Mouse (Mus musculus) liver, embryonic 16.5 days (tissue): ENCODE data around the gene Vldlr. TPM values are rescaled to one million over a fixed set of nuclear protein-coding genes. Genes with fewer than 3 reads are reported as not detected.

ENCODE experiments used
- ATAC-seq: fragments of 200-750 bp; cut with Nextera tagmentation; 2 replicates; pipeline ENCODE4 v1.8.0; 2017; ENCODE audit warnings: low read depth, mild to moderate bottlenecking, moderate number of reproducible peaks, moderate library complexity
- H3K27ac ChIP-seq: fragments of 300-500 bp; sonication (generic); 2 replicates; pipeline ENCODE4 v1.5.1; 2014; ENCODE audit warnings: mild to moderate bottlenecking, low read length
- H3K27me3 ChIP-seq: fragments of 300-500 bp; sonication (generic); 2 replicates; pipeline ENCODE4 v1.6.1; 2014; ENCODE audit warnings: low read depth, low read length, mixed read lengths; ENCODE audit not compliant: control insufficient read depth, insufficient read depth
- H3K36me3 ChIP-seq: fragments of 300-500 bp; sonication (generic); 2 replicates; pipeline ENCODE4 v1.6.1; 2014; ENCODE audit warnings: mild to moderate bottlenecking; ENCODE audit not compliant: control insufficient read depth, insufficient read depth
- H3K4me1 ChIP-seq: fragments of 300-500 bp; sonication (generic); 2 replicates; pipeline ENCODE4 v1.6.1; 2014; ENCODE audit warnings: low read depth, low read length, mixed read lengths; ENCODE audit not compliant: control insufficient read depth
- H3K4me2 ChIP-seq: fragments of 300-500 bp; sonication (generic); 2 replicates; pipeline ENCODE4 v1.6.1; 2014; ENCODE audit warnings: low read depth, low read length, mixed read lengths
- H3K4me3 ChIP-seq: fragments of 300-500 bp; sonication (generic); 2 replicates; pipeline ENCODE4 v1.5.1; 2014; ENCODE audit warnings: low read depth, mild to moderate bottlenecking, low read length
- H3K9ac ChIP-seq: fragments of 300-500 bp; sonication (generic); 2 replicates; pipeline ENCODE4 v1.6.1; 2014; ENCODE audit warnings: low read depth, low read length
- H3K9me3 ChIP-seq: fragments of 300-500 bp; sonication (generic); replicated peaks from 2 replicates; pipeline ENCODE4 v1.6.1; 2016; ENCODE audit warnings: low read length; ENCODE audit not compliant: control insufficient read depth
- WGBS: fragments of 180-500 bp; shearing (Covaris S2); extraction: QIAGEN DNeasy Blood & Tissue Kit; methylation state at CpG from one replicate; pipeline ENCODE4 v1.1.7; 2014; ENCODE audit not compliant: insufficient replicate concordance; 5-methylcytosine and 5-hydroxymethylcytosine counted together
- polyA plus RNA-seq: library from polyadenylated mRNA; unstranded; fragments of >200 nt; fragmentation: Nextera tagmentation; extraction: Ambion mirVana; gene quantifications from 2 replicates; pipeline ENCODE4 v1.2.1, GENCODE M21; 2015

Gene Vldlr
- polyA plus RNA-seq, result 2.1 TPM in 2 replicates

DNA sequence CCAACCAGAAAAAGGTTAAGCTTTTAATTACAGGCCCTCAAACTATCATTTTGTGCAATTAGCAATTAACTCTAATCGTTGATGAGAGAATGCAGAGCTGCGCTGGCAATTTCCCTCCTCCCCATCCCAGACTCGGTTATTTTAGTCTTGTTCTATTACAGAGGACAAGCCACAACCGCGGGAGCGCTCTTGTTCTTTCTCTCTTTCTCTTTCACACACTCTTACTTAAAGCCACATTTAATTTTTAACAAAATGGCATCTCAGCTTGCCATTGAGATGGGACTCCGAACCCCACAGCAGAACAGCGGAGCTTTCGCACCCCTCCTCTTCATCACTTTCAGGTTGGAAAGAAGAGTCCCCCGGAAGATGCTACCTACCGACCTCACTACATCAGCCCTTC lies at the start of gene Vldlr:
Vldlr (plus strand) TSS at position 167 of the 400 bp plus-strand sequence.
- peak within 1 kb of the TSS; percentile 57 for H3K4me3 ChIP-seq
- peaks cover 34% of the 10 kb centered on the region for H3K27me3 ChIP-seq
- no peaks in the 10 kb centered on the region for H3K36me3 ChIP-seq
- ATAC-seq, result no peak
- H3K9me3 ChIP-seq, result no peaks in the 10 kb centered on the region
- 7% methylated on average over 11 of the region's 11 CpGs for WGBS
- H3K27ac ChIP-seq, result no peak within 1 kb of the TSS
- H3K9ac ChIP-seq, result no peak within 1 kb of the TSS; the same call in 1 of the 2 replicates
- H3K4me1 ChIP-seq, result no peaks in the 10 kb centered on the region; the same call in 1 of the 2 replicates
- peak within 1 kb of the TSS; percentile 66 for H3K4me2 ChIP-seq

DNA sequence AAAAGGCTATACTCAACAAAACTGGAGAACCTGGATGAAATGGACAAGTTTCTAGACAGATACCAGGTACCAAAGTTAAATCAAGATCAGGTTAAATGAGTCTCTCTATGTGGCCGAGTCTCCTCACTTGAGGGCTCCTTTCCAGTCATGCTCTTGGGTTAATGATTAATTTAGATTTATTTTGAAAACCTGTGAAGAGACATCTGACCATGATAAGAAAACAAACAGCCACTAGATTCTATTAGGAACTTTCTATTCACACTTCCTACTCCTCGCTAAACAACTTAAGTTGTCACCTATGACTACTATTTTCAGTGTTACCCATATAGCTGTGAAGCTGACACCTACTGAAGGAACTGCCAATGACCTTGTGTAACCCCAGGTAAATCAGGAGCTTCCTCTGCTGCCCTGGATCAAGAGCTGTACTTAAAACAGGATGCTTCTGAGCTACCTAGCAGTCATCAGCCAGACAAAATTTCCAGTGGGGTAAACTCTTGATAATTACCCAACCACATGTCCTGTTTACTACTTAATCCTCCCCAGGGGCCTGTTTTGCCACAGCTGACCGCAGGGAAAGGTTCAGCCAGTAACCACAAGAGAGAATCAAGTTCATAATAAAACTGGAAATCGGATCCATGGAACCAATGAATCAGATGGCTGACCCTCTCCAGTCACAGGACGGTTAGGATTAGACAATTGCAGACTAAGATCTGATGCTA lies 48.5 kb upstream of the Vldlr start:
- Histone ChIP-seq H3K4me2 (no peak overlapping the region), H3K27ac (no peak overlapping the region), H3K4me3 (no peak overlapping the region), H3K9ac (no peak overlapping the region), H3K36me3 (no peaks in the 10 kb centered on the region), H3K4me1 (no peaks in the 10 kb centered on the region), H3K27me3 (no peaks in the 10 kb centered on the region), H3K9me3 (no peaks in the 10 kb centered on the region)
- WGBS, result 57% methylated on average over 5 of the region's 5 CpGs
- ATAC-seq, result no peak

DNA sequence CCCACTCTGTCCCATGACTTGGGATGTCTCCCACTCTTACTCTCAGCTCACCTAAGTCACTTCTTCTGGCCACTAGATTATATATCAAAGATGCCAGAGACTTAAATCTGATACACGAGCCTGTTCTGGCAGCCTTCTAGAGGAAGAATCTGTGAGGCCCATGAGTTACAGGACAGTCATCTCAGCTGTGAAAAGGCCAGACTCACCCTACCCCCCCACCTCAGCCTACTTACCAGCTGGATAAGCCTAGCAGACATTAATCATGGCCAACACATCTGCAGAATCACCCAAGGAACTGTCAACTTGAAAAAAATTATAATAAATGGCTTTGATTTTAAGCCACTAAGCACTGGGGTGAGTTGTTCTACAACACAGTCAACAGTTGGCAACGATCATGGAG lies 42.4 kb upstream of the Vldlr start:
- ATAC-seq, result no peak
- 55% methylated on average over 2 of the region's 2 CpGs for WGBS
- H3K27me3 ChIP-seq, result no peaks in the 10 kb centered on the region
- no peak overlapping the region for H3K9ac ChIP-seq
- no peaks in the 10 kb centered on the region for H3K4me1 ChIP-seq
- no peak overlapping the region for H3K4me3 ChIP-seq
- H3K9me3 ChIP-seq, result no peaks in the 10 kb centered on the region
- H3K4me2 ChIP-seq, result no peak overlapping the region
- H3K36me3 ChIP-seq, result no peaks in the 10 kb centered on the region
- H3K27ac ChIP-seq, result no peak overlapping the region

DNA sequence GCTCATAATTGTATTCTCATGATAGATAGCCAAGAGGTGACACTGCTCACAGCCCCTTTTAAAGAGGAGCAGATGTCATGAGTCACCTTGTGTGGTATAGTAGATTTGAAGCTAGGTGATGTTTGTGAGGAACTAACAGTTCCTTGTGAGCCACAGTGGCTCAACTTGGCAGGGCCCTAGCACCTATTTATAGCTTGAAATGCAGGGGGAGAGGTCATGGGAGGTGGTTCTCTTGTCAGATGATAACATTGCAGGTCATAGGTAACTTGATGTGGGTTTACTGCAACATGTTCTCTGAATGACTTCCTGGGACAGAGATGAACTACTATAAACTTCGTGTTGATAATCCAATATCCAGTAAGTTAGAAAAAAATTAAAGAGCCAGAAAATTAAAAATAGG lies 40.7 kb upstream of the Vldlr start:
- WGBS, result 56% methylated on average over 1 of the region's 1 CpGs
- Histone ChIP-seq H3K27me3 (no peaks in the 10 kb centered on the region), H3K4me3 (no peak overlapping the region), H3K27ac (no peak overlapping the region), H3K9me3 (no peaks in the 10 kb centered on the region), H3K4me1 (no peaks in the 10 kb centered on the region), H3K36me3 (no peaks in the 10 kb centered on the region), H3K9ac (no peak overlapping the region), H3K4me2 (no peak overlapping the region)
- ATAC-seq, result no peak

DNA sequence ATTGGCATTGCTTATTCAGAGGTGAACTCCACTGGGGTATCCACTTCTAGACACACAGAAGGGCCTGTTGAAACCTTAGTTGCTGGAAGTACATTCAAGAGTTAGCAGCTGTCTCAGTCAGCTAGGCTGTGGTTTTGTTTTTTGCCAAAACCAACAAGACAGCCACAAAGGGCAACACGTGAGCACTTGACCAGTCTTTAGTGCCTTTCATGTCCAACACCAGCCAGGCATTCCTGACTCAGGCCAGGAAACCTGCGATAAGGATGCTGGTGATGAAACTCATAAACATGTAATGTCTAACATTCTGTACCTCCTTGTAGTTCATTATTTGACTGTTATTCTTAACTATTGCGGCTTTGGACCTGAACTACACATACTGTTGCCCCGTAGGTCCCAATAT lies 39.7 kb upstream of the Vldlr start:
- no peaks in the 10 kb centered on the region for H3K4me1 ChIP-seq
- no peak for ATAC-seq
- no peaks in the 10 kb centered on the region for H3K36me3 ChIP-seq
- H3K27ac ChIP-seq, result no peak overlapping the region
- no peak overlapping the region for H3K4me2 ChIP-seq
- H3K27me3 ChIP-seq, result no peaks in the 10 kb centered on the region
- whole genome bisulfite sequencing, result 65% methylated on average over 4 of the region's 4 CpGs
- no peak overlapping the region for H3K9ac ChIP-seq
- no peaks in the 10 kb centered on the region for H3K9me3 ChIP-seq
- no peak overlapping the region for H3K4me3 ChIP-seq

DNA sequence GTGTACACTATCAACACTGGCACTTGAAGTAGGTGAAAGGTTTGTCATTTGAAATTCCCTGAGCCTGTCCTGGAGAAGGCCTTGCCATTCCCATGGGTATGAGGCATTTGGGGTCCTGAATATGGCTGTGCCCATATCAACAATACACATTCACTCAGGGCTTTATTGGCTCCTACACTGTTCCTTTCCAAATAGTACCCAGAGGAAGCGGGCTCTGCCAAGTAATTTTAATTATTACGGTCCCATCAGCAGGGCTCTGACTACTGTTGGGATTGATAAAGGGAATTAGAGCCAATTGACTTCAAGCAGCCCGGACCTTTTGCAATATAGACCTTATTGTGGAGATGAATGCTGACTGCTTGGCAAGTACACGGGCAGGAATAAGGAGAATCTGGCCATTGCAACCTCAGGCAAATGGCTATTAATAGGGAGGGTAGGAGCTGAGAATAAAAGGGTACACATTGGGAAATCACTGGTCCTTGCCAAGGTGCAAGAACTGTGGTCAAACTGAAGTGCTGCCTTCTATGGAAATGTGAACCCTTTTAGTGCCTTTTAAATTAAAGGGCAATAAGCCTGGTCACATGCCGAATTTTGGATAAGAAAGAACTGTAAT lies 38.0 kb upstream of the Vldlr start:
- no peak overlapping the region for H3K9ac ChIP-seq
- H3K27ac ChIP-seq, result no peak overlapping the region
- no peak overlapping the region for H3K4me2 ChIP-seq
- no peak overlapping the region for H3K4me3 ChIP-seq
- no peak for ATAC-seq
- H3K4me1 ChIP-seq, result no peaks in the 10 kb centered on the region
- H3K36me3 ChIP-seq, result no peaks in the 10 kb centered on the region
- H3K9me3 ChIP-seq, result no peaks in the 10 kb centered on the region
- H3K27me3 ChIP-seq, result no peaks in the 10 kb centered on the region
- 68% methylated on average over 5 of the region's 5 CpGs for WGBS

DNA sequence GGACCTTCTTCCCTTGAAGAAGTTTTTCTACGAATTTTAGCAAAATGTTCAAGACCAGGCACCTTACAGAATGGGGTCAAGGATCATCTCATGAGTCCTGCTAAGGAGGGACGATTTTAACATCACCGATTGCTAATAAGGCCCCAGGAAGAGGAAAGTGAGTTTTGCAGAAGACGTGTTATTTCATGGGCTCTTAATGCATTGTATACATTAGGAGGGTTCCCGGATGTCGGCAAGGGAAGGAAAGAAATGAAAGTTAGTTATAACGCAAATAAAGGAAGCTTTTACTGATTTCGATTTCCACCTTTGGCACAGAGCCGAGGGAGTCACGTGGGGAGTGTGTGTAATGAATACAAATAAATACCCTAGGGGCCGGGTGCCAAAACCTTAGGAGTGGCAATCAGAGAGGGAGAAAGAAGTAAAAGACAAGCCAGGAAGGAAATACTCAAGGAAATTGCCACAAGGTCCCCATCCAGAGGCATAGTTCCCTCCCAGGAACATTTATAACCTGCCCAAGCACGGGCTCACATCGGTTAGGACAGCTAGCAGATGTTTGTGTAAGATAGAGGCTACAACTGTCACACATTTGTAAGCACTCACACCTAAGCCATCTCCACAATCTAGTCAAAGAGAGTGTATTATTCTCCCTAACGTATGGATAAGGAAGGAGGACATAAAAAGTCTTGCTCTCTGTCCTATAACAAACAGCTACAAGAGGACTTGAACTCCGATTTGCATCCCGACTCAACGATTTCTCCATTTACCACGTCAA lies 35.7 kb upstream of the Vldlr start:
- 48% methylated on average over 18 of the region's 18 CpGs for WGBS
- Histone ChIP-seq H3K9me3 (no peaks in the 10 kb centered on the region), H3K27ac (no peak overlapping the region), H3K36me3 (no peaks in the 10 kb centered on the region), H3K4me3 (no peak overlapping the region), H3K4me2 (no peak overlapping the region), H3K9ac (no peak overlapping the region), H3K4me1 (no peaks in the 10 kb centered on the region), H3K27me3 (no peaks in the 10 kb centered on the region)
- no peak for ATAC-seq

DNA sequence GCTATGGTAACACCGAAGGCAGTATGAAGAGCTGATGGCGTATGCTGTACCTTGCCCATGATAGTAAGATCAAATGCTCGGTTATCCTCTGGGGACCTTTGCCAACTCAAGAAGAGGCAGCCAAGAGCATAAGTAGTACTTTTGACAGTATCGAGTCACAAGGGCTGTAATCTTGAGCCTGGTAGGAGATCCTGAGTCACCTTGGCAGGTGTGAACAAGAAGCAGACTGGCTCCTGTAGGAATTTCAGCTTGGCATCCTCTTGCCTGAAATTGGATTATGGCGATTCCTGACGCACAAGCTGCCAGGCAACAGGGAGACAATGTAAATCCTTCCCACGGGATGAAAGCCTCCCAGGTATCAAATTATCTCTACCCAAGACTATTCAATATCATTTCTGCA lies 32.8 kb upstream of the Vldlr start:
- Histone ChIP-seq H3K4me1 (no peaks in the 10 kb centered on the region), H3K4me2 (no peak overlapping the region), H3K9ac (no peak overlapping the region), H3K27ac (no peak overlapping the region), H3K27me3 (no peaks in the 10 kb centered on the region), H3K36me3 (no peaks in the 10 kb centered on the region), H3K4me3 (no peak overlapping the region), H3K9me3 (no peaks in the 10 kb centered on the region)
- 69% methylated on average over 7 of the region's 7 CpGs for WGBS
- ATAC-seq, result no peak

DNA sequence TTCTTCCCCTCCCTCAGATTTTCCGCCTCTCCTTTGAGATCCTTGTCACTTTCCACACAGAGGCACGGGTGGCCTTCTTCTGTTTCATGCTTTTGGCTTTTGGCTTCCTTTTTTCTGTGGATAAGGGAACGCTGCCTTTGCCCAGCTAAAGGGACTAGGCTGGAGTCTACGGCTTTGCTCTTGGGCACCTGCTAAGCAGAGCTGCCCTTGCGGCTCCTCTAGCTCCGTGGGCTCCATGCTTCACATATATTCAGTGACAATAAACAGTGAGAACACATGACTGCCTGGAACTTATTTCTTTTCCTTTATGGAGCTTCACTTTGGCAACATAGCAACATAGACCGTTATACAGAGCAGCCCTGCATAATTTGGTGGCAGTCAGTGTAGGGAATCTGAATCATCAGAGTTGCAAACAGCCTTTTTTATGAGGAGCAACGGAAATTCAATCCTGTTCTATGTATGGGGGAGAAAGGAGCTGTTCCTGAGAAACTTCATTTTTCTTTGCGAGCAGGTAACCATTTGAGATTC lies 12.5 kb upstream of the Vldlr start:
- H3K27me3 ChIP-seq, result no peaks in the 10 kb centered on the region
- 58% methylated on average over 9 of the region's 9 CpGs for WGBS
- H3K4me1 ChIP-seq, result no peaks in the 10 kb centered on the region
- H3K4me2 ChIP-seq, result no peak overlapping the region
- no peak overlapping the region for H3K9ac ChIP-seq
- H3K36me3 ChIP-seq, result no peaks in the 10 kb centered on the region
- no peaks in the 10 kb centered on the region for H3K9me3 ChIP-seq
- no peak for ATAC-seq
- no peak overlapping the region for H3K4me3 ChIP-seq
- H3K27ac ChIP-seq, result no peak overlapping the region
